Mouse (Mus musculus) liver, adult (tissue): ENCODE measurements at regions not wholly inside any gene's neighbourhood (a gene's known extent, or its start where the extent isn't known, plus 50 kb on each side); places are given as distances from the start of the nearest gene placed in this dataset.

Experiments
- GATA4 ChIP-seq: IDR thresholded peaks from 2 replicates; pipeline ENCODE4 v1.6.1; 2014; ENCODE audit warnings: mild to moderate bottlenecking, low read length; ENCODE audit not compliant: insufficient replicate concordance

DNA sequence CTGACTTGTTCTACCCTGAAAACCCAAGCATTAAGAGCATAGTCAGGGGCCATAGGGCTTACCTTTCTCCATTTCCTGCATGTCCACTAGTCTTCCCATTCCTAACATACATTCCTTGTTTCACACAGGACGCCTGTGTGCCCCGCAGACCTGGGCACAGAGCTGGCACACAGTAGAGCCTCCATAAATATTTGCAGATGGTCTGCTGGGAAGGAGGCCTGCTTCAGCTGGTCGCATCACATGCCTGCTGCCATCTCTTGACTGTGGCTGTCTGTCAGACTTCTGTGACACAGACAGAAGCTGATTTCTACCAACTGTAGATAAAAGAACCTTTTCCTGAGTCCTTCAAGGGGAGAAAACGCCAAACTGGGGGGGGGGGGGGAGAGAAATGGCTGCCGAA is 62.8 kb upstream of the Ctnnb1 start:
- no peak for TF ChIP-seq GATA4

DNA sequence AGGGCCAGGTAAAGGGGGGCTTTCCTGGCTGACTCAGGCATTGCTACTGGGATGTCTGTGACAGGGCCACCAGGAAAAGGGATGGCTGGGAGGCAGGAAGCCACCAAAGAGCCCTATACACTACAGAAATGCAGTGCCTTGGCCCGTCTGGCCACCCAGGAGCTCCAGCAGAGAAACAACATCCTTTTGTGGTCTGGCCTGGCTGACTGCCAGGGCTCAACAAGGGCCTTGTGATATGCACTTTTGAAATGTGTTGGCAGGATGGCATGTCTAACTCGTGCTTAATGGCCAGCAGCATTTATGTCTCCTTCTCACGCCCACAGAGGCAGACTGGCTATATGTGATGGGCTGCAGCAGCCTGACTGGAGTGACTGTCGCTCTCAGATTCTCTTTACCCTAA is 62.3 kb upstream of the Ctnnb1 start:
- no peak for TF ChIP-seq GATA4

DNA sequence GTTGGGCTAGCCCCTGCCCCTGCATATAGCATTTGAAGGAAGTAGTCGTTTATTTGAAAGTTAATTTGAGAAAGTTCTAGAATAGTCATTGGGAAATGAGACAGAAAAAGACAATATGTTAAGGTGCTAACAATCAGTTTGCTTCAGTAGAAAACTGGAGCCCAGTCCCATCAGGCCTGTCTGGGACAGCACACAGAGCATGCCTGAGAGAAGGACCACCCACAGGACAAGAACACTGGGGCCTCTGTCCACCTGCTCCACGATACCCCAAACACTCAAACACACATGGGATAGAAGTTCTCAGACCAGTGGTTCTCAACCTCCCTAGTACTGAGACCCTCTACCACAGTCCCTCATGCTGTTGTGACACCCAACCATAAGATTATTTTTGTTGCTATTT is 61.2 kb upstream of the Ctnnb1 start:
- no peak for TF ChIP-seq GATA4

DNA sequence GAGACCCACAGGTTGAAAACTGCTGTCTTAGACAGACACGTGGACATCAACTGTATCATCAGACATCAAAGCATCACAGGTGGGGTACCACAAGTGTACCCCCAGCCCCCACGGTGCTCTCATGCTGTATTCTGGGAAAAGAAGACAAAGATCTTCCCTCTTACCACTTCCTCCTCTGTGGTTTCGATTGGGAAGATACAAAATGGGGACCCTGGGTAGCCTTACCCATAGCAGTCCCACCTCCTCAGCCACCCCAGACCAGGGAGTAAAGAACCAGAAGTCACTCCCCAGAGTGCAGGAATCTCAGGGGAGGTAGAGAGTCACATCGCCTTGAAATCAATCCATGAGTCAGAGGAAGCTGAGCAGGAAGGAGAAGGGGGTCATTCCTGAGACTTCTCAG is 60.7 kb upstream of the Ctnnb1 start:
- TF ChIP-seq GATA4 = no peak

DNA sequence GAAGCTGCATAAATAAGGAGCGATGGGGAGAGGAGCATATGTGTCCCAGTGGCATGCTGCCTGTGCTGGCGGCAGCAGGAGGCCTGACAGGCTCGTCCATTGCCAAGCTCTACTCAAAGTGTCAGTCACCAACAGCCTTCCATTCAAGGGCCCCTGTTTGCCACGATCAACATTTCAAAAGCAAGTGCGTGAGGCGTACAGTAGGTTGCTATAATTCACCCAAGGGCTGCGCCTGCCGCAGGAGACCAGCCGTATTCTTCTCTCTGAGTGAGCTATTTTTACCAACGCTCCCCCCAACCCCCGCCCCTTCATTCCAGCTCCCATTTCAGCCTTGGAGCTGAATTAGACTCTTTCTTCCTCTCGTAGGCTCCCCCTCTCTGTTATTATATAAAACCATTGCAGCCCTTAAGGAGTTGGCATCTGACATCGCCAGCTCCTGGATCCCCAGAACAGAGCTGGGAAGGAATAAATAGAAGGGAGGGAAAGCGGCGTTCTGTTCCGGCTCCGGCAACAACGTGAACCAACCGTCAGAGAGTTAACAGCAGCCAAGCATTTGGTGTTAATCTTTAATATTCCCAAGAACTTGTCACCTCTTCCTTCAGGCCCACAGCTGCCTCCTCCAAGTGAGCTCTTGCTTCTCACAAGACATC is 59.5 kb upstream of the Ctnnb1 start:
- no peak for TF ChIP-seq GATA4

DNA sequence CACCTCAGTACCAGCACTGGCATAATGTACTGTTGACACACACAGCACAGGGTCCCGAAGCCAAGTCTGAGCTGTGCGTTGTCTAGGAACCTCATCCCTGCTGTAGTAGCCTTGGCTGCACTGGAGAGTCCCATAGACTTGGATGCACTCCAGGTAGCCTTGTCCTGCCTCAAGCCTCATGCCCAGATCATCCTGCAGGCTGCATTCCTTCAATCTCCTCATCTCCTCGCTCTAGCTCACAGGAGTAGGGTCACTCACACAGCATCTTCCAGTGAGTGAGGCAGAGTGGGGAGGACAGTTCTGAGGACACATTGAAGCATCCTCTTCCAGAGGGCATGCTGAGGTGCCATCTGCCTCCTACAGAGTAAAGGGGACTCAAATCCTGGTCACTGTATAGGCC is 55.7 kb upstream of the Ctnnb1 start:
- no peak for TF ChIP-seq GATA4

DNA sequence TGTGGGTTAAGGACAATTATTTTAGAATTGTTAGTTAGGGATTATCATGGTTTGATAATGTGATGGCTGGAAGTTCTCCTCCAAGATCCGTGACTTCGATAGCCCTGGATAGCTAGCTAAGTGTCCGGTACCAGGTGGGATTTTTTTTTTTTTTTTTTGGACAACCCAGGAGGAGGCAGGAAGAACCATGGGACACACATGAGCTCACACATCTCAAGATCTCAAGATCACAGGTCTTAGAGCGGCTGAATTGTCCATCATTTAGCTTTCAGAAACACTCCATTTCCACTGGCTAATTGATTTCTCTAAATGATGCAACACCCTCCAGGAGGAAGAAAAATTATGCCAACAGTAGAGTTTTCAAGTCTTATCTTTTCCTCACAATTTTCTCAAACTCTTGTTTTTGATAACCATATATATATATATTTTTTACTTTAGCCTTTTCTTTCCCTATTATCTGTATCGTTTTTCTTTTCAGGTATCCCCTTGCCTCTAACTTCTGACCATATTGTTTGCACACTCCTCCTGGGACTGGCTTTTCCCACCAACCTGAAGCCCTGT is 54.5 kb upstream of the Ctnnb1 start:
- no peak for TF ChIP-seq GATA4

DNA sequence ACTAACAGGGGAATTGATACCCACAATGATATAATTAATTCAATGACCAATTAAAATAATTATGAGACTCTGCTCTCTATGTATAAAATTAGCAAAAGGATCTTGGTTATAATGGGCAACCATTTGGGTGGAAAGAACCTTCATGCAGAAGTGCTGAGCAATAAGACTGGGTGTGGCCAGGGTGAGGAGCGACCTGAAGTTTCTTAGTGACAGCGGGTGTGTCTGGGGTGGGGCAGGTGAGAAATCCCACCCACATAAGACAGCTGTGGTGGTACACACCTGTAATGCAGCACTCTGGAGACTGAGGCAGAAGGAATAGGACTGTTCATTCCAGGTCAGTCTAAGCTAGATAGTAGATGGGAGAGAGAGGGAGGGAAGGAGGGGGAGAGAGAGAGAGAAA is 51.9 kb upstream of the Ctnnb1 start:
- no peak for TF ChIP-seq GATA4
